Mouse (Mus musculus) ES-Bruce4 (cell line): ENCODE data around the gene Serhl. TPM values are rescaled to one million over a fixed set of nuclear protein-coding genes. Genes with fewer than 3 reads are reported as not detected.
"Not testable (repeated sequence)": the region's sequence is repeated elsewhere in the genome, so short reads cannot be mapped to it uniquely, and the experiment has no call there.

Experiments
- H3K27ac ChIP-seq: 2 replicates; pipeline ENCODE4 v1.5.1; 2012; ENCODE audit warnings: low read length, inconsistent platforms; ENCODE audit not compliant: insufficient read depth
- H3K27me3 ChIP-seq: 2 replicates; pipeline ENCODE4 v1.6.1; 2012; ENCODE audit warnings: mild to moderate bottlenecking, low read length, inconsistent platforms; ENCODE audit not compliant: control insufficient read depth, poor library complexity, insufficient read depth, severe bottlenecking
- H3K36me3 ChIP-seq: 2 replicates; pipeline ENCODE4 v1.6.1; 2012; ENCODE audit warnings: inconsistent platforms, mild to moderate bottlenecking, low read length, moderate library complexity; ENCODE audit not compliant: control insufficient read depth, poor library complexity, insufficient read depth, severe bottlenecking
- H3K4me1 ChIP-seq: one replicate; pipeline ENCODE4 v1.8.1; 2011; ENCODE audit warnings: low read length; ENCODE audit not compliant: control insufficient read depth, insufficient read depth
- H3K4me3 ChIP-seq: 2 replicates; pipeline ENCODE4 v1.5.1; 2011; ENCODE audit warnings: low read depth, mild to moderate bottlenecking, low read length
- H3K9ac ChIP-seq: 2 replicates; pipeline ENCODE4 v1.6.1; 2012; ENCODE audit warnings: low read depth, mild to moderate bottlenecking, inconsistent platforms; ENCODE audit not compliant: poor library complexity, severe bottlenecking
- H3K9me3 ChIP-seq: replicated peaks from 2 replicates; pipeline ENCODE4 v1.6.1; 2012; ENCODE audit warnings: mild to moderate bottlenecking, low read length, inconsistent platforms; ENCODE audit not compliant: control insufficient read depth, poor library complexity, insufficient read depth, severe bottlenecking
- CTCF ChIP-seq: IDR thresholded peaks from one replicate; pipeline ENCODE4 v1.8.1; 2011; ENCODE audit warnings: low read depth, low read length
- EP300 ChIP-seq: IDR thresholded peaks from 2 replicates; pipeline ENCODE4 v1.6.1; 2011; ENCODE audit warnings: low read depth, low read length; ENCODE audit not compliant: insufficient read depth
- POLR2A ChIP-seq: IDR thresholded peaks from one replicate; pipeline ENCODE4 v1.8.1; 2011; ENCODE audit warnings: low read length; ENCODE audit not compliant: insufficient read depth
- polyA plus RNA-seq: library from polyadenylated mRNA; stranded (reverse); fragments of >200 nt; gene quantifications from 2 replicates; pipeline ENCODE4 v1.2.4, GENCODE M21; 2011; ENCODE audit warnings: low read depth; ENCODE audit not compliant: missing spikeins, insufficient read depth, insufficient read length

Serhl gene
- polyA plus RNA-seq, 1 experiment, result 20.5 TPM

- Histone ChIP-seq H3K27ac (no peak overlapping the region), H3K27me3 (no peaks in the 10 kb centered on the region), H3K36me3 (no peaks in the 10 kb centered on the region), H3K9me3 (no peaks in the 10 kb centered on the region), H3K4me3 (no peak overlapping the region), H3K4me1 (no peaks in the 10 kb centered on the region), H3K9ac (no peak overlapping the region)
- TF ChIP-seq POLR2A (no peak), CTCF (no peak), EP300 (no peak)
Measured at GRCm38 (mm10) chr15:83059233-83059660, 30.1 kb upstream of the Serhl start.

GRCm38 (mm10) chr15:83061689-83062088 is 27.6 kb upstream of the Serhl start:
- Histone ChIP-seq H3K9ac (no peak overlapping the region), H3K4me3 (no peak overlapping the region), H3K9me3 (no peaks in the 10 kb centered on the region), H3K27ac (no peak overlapping the region), H3K36me3 (no peaks in the 10 kb centered on the region), H3K27me3 (no peaks in the 10 kb centered on the region), H3K4me1 (no peaks in the 10 kb centered on the region)
- TF ChIP-seq CTCF (no peak), POLR2A (no peak), EP300 (no peak)

GRCm38 (mm10) chr15:83062582-83062981 is 26.7 kb upstream of the Serhl start:
- not testable (repeated sequence) for H3K27ac ChIP-seq, H3K4me1 ChIP-seq, H3K4me3 ChIP-seq, H3K9ac ChIP-seq, H3K36me3 ChIP-seq, H3K27me3 ChIP-seq, H3K9me3 ChIP-seq

- no peak for TF ChIP-seq EP300
- TF ChIP-seq CTCF, result no peak
- no peak for TF ChIP-seq POLR2A
- Histone ChIP-seq H3K4me1 (no peaks in the 10 kb centered on the region), H3K4me3 (no peak overlapping the region), H3K36me3 (no peaks in the 10 kb centered on the region), H3K9me3 (no peaks in the 10 kb centered on the region), H3K27ac (no peak overlapping the region), H3K27me3 (no peaks in the 10 kb centered on the region), H3K9ac (no peak overlapping the region)
Measured at GRCm38 (mm10) chr15:83065543-83065942, 23.8 kb upstream of the Serhl start.

- Histone ChIP-seq H3K9ac (no peak overlapping the region), H3K27me3 (no peaks in the 10 kb centered on the region), H3K27ac (no peak overlapping the region), H3K4me3 (no peak overlapping the region), H3K9me3 (no peaks in the 10 kb centered on the region), H3K4me1 (no peaks in the 10 kb centered on the region), H3K36me3 (no peaks in the 10 kb centered on the region)
- TF ChIP-seq POLR2A (no peak), EP300 (no peak), CTCF (no peak)
Measured at GRCm38 (mm10) chr15:83068270-83068669, 21.0 kb upstream of the Serhl start.

- H3K27ac ChIP-seq, result no peak overlapping the region
- H3K9me3 ChIP-seq, result no peaks in the 10 kb centered on the region
- H3K4me1 ChIP-seq, result no peaks in the 10 kb centered on the region
- H3K36me3 ChIP-seq, result no peaks in the 10 kb centered on the region
- H3K4me3 ChIP-seq, result no peak overlapping the region
- H3K27me3 ChIP-seq, result no peaks in the 10 kb centered on the region
- TF ChIP-seq EP300, result no peak
- no peak for TF ChIP-seq POLR2A
- TF ChIP-seq CTCF, result no peak
- H3K9ac ChIP-seq, result no peak overlapping the region
Measured at GRCm38 (mm10) chr15:83070942-83071341, 18.4 kb upstream of the Serhl start.

GRCm38 (mm10) chr15:83071752-83072151 is 17.6 kb upstream of the Serhl start:
- Histone ChIP-seq H3K27ac (no peak overlapping the region), H3K27me3 (no peaks in the 10 kb centered on the region), H3K9me3 (no peaks in the 10 kb centered on the region), H3K4me3 (no peak overlapping the region), H3K36me3 (no peaks in the 10 kb centered on the region), H3K9ac (no peak overlapping the region), H3K4me1 (no peaks in the 10 kb centered on the region)
- TF ChIP-seq POLR2A (no peak), CTCF (peak; percentile 49), EP300 (no peak)
